Mouse (Mus musculus): ENCODE results near the gene Olfr1185-ps1. TPM values are rescaled to one million over a fixed set of nuclear protein-coding genes. Genes with fewer than 3 reads are reported as not detected.
"Not testable (repeated sequence)": the region's sequence is repeated elsewhere in the genome, so short reads cannot be mapped to it uniquely, and the experiment has no call there.

Olfr1185-ps1 gene
- not detected in 2 replicates for polyA plus RNA-seq (2015; fragmentation: Nextera tagmentation; extraction: Ambion mirVana)

GRCm38 (mm10) chr2:88493020-88493419, at the start of gene Olfr1185-ps1:
Olfr1185-ps1 (plus strand) TSS chr2:88493320.
- no peak within 1 kb of the TSS for H3K4me2 ChIP-seq
- no peaks in the 10 kb centered on the region for H3K27me3 ChIP-seq
- WGBS (ENCODE audit: insufficient replicate concordance): 35% methylated on average over 2 of the region's 2 CpGs
- no peak for ATAC-seq (ENCODE audit: insufficient read depth)
- H3K4me3 ChIP-seq (replicated peaks): no peak within 1 kb of the TSS
- no peak within 1 kb of the TSS for H3K27ac ChIP-seq (replicated peaks)
- no peaks in the 10 kb centered on the region for H3K9me3 ChIP-seq (replicated peaks)
- no peaks in the 10 kb centered on the region for H3K4me1 ChIP-seq (replicated peaks)
- H3K9ac ChIP-seq: no peak within 1 kb of the TSS
- no peaks in the 10 kb centered on the region for H3K36me3 ChIP-seq (replicated peaks)

GRCm38 (mm10) chr2:88449031-88449430, 44.1 kb upstream of the Olfr1185-ps1 start, which contains the start of gene Gm13757:
Gm13757 (minus strand) TSS chr2:88449131.
- no peak within 1 kb of the TSS for H3K9ac ChIP-seq
- no peak for ATAC-seq (ENCODE audit: insufficient read depth)
- H3K4me1 ChIP-seq (replicated peaks): no peaks in the 10 kb centered on the region
- no peak within 1 kb of the TSS for H3K27ac ChIP-seq (replicated peaks)
- no peak within 1 kb of the TSS for H3K4me3 ChIP-seq (replicated peaks)
- no peaks in the 10 kb centered on the region for H3K9me3 ChIP-seq (replicated peaks)
- H3K27me3 ChIP-seq: no peaks in the 10 kb centered on the region
- no peaks in the 10 kb centered on the region for H3K36me3 ChIP-seq (replicated peaks)
- no peak within 1 kb of the TSS for H3K4me2 ChIP-seq
- 65% methylated on average over 1 of the region's 1 CpGs for WGBS (ENCODE audit: insufficient replicate concordance)

GRCm38 (mm10) chr2:88454567-88454966, 38.6 kb upstream of the Olfr1185-ps1 start, which contains the start of gene Olfr1183:
Olfr1183 (plus strand) TSS chr2:88454867.
- H3K9me3 ChIP-seq (replicated peaks); H3K36me3 ChIP-seq (replicated peaks); H3K4me2 ChIP-seq; H3K9ac ChIP-seq; H3K4me3 ChIP-seq (replicated peaks); ATAC-seq (ENCODE audit: insufficient read depth); H3K27me3 ChIP-seq; H3K4me1 ChIP-seq (replicated peaks); H3K27ac ChIP-seq (replicated peaks): not testable (repeated sequence)
- WGBS (ENCODE audit: insufficient replicate concordance): 75% methylated on average over 1 of the region's 1 CpGs

- H3K27me3 ChIP-seq: no peaks in the 10 kb centered on the region
- H3K4me3 ChIP-seq (replicated peaks): no peak within 1 kb of the TSS
- no peak within 1 kb of the TSS for H3K9ac ChIP-seq
- no peaks in the 10 kb centered on the region for H3K9me3 ChIP-seq (replicated peaks)
- H3K4me1 ChIP-seq (replicated peaks): no peaks in the 10 kb centered on the region
- no peak within 1 kb of the TSS for H3K4me2 ChIP-seq
- no peak within 1 kb of the TSS for H3K27ac ChIP-seq (replicated peaks)
- no peak for ATAC-seq (ENCODE audit: insufficient read depth)
- WGBS (ENCODE audit: insufficient replicate concordance): 68% methylated on average over 2 of the region's 2 CpGs
- H3K36me3 ChIP-seq (replicated peaks): no peaks in the 10 kb centered on the region
These were observed 9.8 kb upstream of the Olfr1185-ps1 start, which contains the start of gene Olfr1184 for GRCm38 (mm10) chr2:88483298-88483697. Olfr1184 (plus strand) TSS chr2:88483598.

GRCm38 (mm10) chr2:88518251-88518650, 25.1 kb downstream of the Olfr1185-ps1 start, which contains the start of gene Olfr1186:
Olfr1186 (plus strand) TSS chr2:88518551.
- Histone ChIP-seq H3K9ac (no peak within 1 kb of the TSS), H3K36me3 (replicated peaks) (no peaks in the 10 kb centered on the region), H3K27ac (replicated peaks) (no peak within 1 kb of the TSS), H3K9me3 (replicated peaks) (no peaks in the 10 kb centered on the region), H3K4me3 (replicated peaks) (no peak within 1 kb of the TSS), H3K4me2 (no peak within 1 kb of the TSS), H3K4me1 (replicated peaks) (no peaks in the 10 kb centered on the region), H3K27me3 (no peaks in the 10 kb centered on the region)
- ATAC-seq (ENCODE audit: insufficient read depth): no peak
- WGBS (ENCODE audit: insufficient replicate concordance): 55% methylated on average over 2 of the region's 2 CpGs

- Histone ChIP-seq H3K9me3 (replicated peaks) (no peaks in the 10 kb centered on the region), H3K4me3 (replicated peaks) (no peak overlapping the region), H3K4me1 (replicated peaks) (no peaks in the 10 kb centered on the region), H3K36me3 (replicated peaks) (no peaks in the 10 kb centered on the region), H3K4me2 (no peak overlapping the region), H3K9ac (no peak overlapping the region), H3K27me3 (no peaks in the 10 kb centered on the region), H3K27ac (replicated peaks) (no peak overlapping the region)
- 34% methylated on average over 3 of the region's 3 CpGs for WGBS (ENCODE audit: insufficient replicate concordance)
- ATAC-seq (ENCODE audit: insufficient read depth): no peak
These were observed 32.6 kb downstream of the Olfr1185-ps1 start for GRCm38 (mm10) chr2:88525720-88526119.

Other genes with a start within 250 kb of the Olfr1185-ps1 start
- gene Olfr1173, start 213.4 kb upstream of the Olfr1185-ps1 start, polyA plus RNA-seq (2015; fragmentation: Nextera tagmentation; extraction: Ambion mirVana): not detected in 2 replicates
- gene Olfr1174-ps, start 178.2 kb upstream of the Olfr1185-ps1 start, polyA plus RNA-seq (2015; fragmentation: Nextera tagmentation; extraction: Ambion mirVana): not detected in 2 replicates
- gene Olfr1175-ps, start 166.1 kb upstream of the Olfr1185-ps1 start, polyA plus RNA-seq (2015; fragmentation: Nextera tagmentation; extraction: Ambion mirVana): not detected in 2 replicates
- gene Olfr1176, start 156.6 kb upstream of the Olfr1185-ps1 start, polyA plus RNA-seq (2015; fragmentation: Nextera tagmentation; extraction: Ambion mirVana): not detected in 2 replicates
- not detected in 2 replicates for gene Olfr1177-ps, start 146.8 kb upstream of the Olfr1185-ps1 start, polyA plus RNA-seq (2015; fragmentation: Nextera tagmentation; extraction: Ambion mirVana)
- gene Olfr1178, start 106.3 kb upstream of the Olfr1185-ps1 start, polyA plus RNA-seq (2015; fragmentation: Nextera tagmentation; extraction: Ambion mirVana): not detected in 2 replicates
- gene Olfr1179, start 86.9 kb upstream of the Olfr1185-ps1 start, polyA plus RNA-seq (2015; fragmentation: Nextera tagmentation; extraction: Ambion mirVana): not detected in 2 replicates
- not detected in 2 replicates for gene Olfr1180, start 74.2 kb upstream of the Olfr1185-ps1 start, polyA plus RNA-seq (2015; fragmentation: Nextera tagmentation; extraction: Ambion mirVana)
- not detected in 2 replicates for gene Olfr1181, start 67.1 kb upstream of the Olfr1185-ps1 start, polyA plus RNA-seq (2015; fragmentation: Nextera tagmentation; extraction: Ambion mirVana)
- not detected in 2 replicates for gene Gm13757, start 44.2 kb upstream of the Olfr1185-ps1 start, polyA plus RNA-seq (2015; fragmentation: Nextera tagmentation; extraction: Ambion mirVana)
- gene Olfr1183, start 38.5 kb upstream of the Olfr1185-ps1 start, polyA plus RNA-seq (2015; fragmentation: Nextera tagmentation; extraction: Ambion mirVana): not detected in 2 replicates
- not detected in 2 replicates for gene Olfr1184, start 9.7 kb upstream of the Olfr1185-ps1 start, polyA plus RNA-seq (2015; fragmentation: Nextera tagmentation; extraction: Ambion mirVana)
- not detected in 2 replicates for gene Olfr1186, start 25.2 kb downstream of the Olfr1185-ps1 start, polyA plus RNA-seq (2015; fragmentation: Nextera tagmentation; extraction: Ambion mirVana)
- gene Olfr1188, start 63.6 kb downstream of the Olfr1185-ps1 start, polyA plus RNA-seq (2015; fragmentation: Nextera tagmentation; extraction: Ambion mirVana): not detected in 2 replicates
- gene Olfr1189, start 93.1 kb downstream of the Olfr1185-ps1 start, polyA plus RNA-seq (2015; fragmentation: Nextera tagmentation; extraction: Ambion mirVana): not detected in 2 replicates
- not detected in 2 replicates for gene Olfr1191-ps1, start 147.2 kb downstream of the Olfr1185-ps1 start, polyA plus RNA-seq (2015; fragmentation: Nextera tagmentation; extraction: Ambion mirVana)
- not detected in 2 replicates for gene Olfr1192-ps1, start 155.2 kb downstream of the Olfr1185-ps1 start, polyA plus RNA-seq (2015; fragmentation: Nextera tagmentation; extraction: Ambion mirVana)
- gene Olfr1193, start 182.3 kb downstream of the Olfr1185-ps1 start, polyA plus RNA-seq (2015; fragmentation: Nextera tagmentation; extraction: Ambion mirVana): not detected in 2 replicates
- gene Olfr1195, start 195.9 kb downstream of the Olfr1185-ps1 start, polyA plus RNA-seq (2015; fragmentation: Nextera tagmentation; extraction: Ambion mirVana): not detected in 2 replicates
- not detected in 2 replicates for gene Olfr1196, start 211.3 kb downstream of the Olfr1185-ps1 start, polyA plus RNA-seq (2015; fragmentation: Nextera tagmentation; extraction: Ambion mirVana)
- gene Olfr1197, start 239.0 kb downstream of the Olfr1185-ps1 start, polyA plus RNA-seq (2015; fragmentation: Nextera tagmentation; extraction: Ambion mirVana): not detected in 2 replicates